Mouse (Mus musculus) myocyte (in vitro differentiated cells): Measurements from ENCODE around the gene B3gnt3.

Experiments used
- E2F4 ChIP-seq: IDR thresholded peaks from one replicate; pipeline ENCODE4 v1.6.1; 2011; ENCODE audit warnings: mild to moderate bottlenecking, control low read depth, moderate library complexity; ENCODE audit not compliant: insufficient read depth
- MAX ChIP-seq: IDR thresholded peaks from one replicate; pipeline ENCODE4 v1.6.1; 2011; ENCODE audit warnings: low read depth, mild to moderate bottlenecking, control low read depth
- MYOD1 ChIP-seq, 3 experiments: IDR thresholded peaks; one replicate each; pipeline ENCODE4 v1.6.1; 2011; ENCODE audit warnings: control low read depth in 2 of 3, low read depth in 2 of 3, mild to moderate bottlenecking in 2 of 3, moderate library complexity in 1 of 3; ENCODE audit not compliant: insufficient read length in 2 of 3, control insufficient read depth in 1 of 3
- MYOG ChIP-seq, 3 experiments: IDR thresholded peaks; one replicate each; pipeline ENCODE4 v1.6.1; 2011; ENCODE audit warnings: control low read depth in 2 of 3, low read depth in 2 of 3, mild to moderate bottlenecking in 2 of 3; ENCODE audit not compliant: insufficient read length in 2 of 3, control insufficient read depth in 1 of 3, insufficient read depth in 1 of 3
- POLR2A ChIP-seq: IDR thresholded peaks from one replicate; pipeline ENCODE4 v1.6.1; 2011; ENCODE audit warnings: low read depth, mild to moderate bottlenecking, control low read depth, moderate library complexity; ENCODE audit not compliant: insufficient read length
- POLR2AphosphoS2 ChIP-seq: IDR thresholded peaks from one replicate; pipeline ENCODE4 v1.6.1; 2011; ENCODE audit warnings: low read depth, control low read depth; ENCODE audit not compliant: insufficient read length
- SRF ChIP-seq: IDR thresholded peaks from one replicate; pipeline ENCODE4 v1.6.1; 2011; ENCODE audit warnings: low read depth; ENCODE audit not compliant: control insufficient read depth, insufficient read length
- TCF12 ChIP-seq: IDR thresholded peaks from one replicate; pipeline ENCODE4 v1.6.1; 2011; ENCODE audit warnings: mild to moderate bottlenecking, control low read depth; ENCODE audit not compliant: poor library complexity, insufficient read depth, severe bottlenecking
- TCF3 ChIP-seq: IDR thresholded peaks from one replicate; pipeline ENCODE4 v1.6.1; 2011; ENCODE audit warnings: low read depth, control low read depth; ENCODE audit not compliant: insufficient read length
- USF1 ChIP-seq: IDR thresholded peaks from one replicate; pipeline ENCODE4 v1.6.1; 2011; ENCODE audit warnings: low read depth, mild to moderate bottlenecking, control low read depth, moderate library complexity

GRCm38 (mm10) chr8:71679550-71680168 lies 21.9 kb downstream of the B3gnt3 start:
- TF ChIP-seq USF1 (no peak), POLR2AphosphoS2 (no peak), POLR2A (no peak), MYOG (IDR thresholded peaks at IDR 0.05; ENCODE audit: control insufficient read depth in 1 of 3, insufficient read depth in 1 of 3, insufficient read length in 2 of 3, low read depth in 2 of 3) (no peak), TCF12 (no peak), TCF3 (no peak), E2F4 (no peak), MAX (no peak), SRF (no peak), MYOD1 (IDR thresholded peaks at IDR 0.05; ENCODE audit: control insufficient read depth in 1 of 3, insufficient read length in 2 of 3, low read depth in 2 of 3) (no peak)
